ENCODE assay signal across 23 mouse cellular contexts in genomic region chr6:37520631-37521375, GRCm38 (mm10). TPM values are rescaled to one million over a fixed set of nuclear protein-coding genes. Genes with fewer than 3 reads are reported as not detected.
DNase-seq lines count a peak whose midpoint lies in the region; ATAC-seq lines count a peak whose summit lies in the region.
"Had no signal": no experiment of that assay in that cellular context is flagged by ENCODE, and none has a peak within 500 bp of the region (broad histone marks: within the 10 kb centered on the region; RNA-seq: fewer than 3 reads in every experiment).

No protein-coding gene starts in this region.

- H3K4me2 ChIP-seq in kidney, embryonic 15.5 days: no peak overlapping the region
- H3K4me2 ChIP-seq in liver, embryonic 12.5 days: no peak overlapping the region
- H3K4me2 ChIP-seq: forebrain, embryonic 13.5 days; heart, embryonic 13.5 days; hindbrain, embryonic 15.5 days had no signal

- 88% methylated on average over 13 of the region's 13 CpGs for WGBS in kidney, embryonic 15.5 days
- WGBS in liver, embryonic 12.5 days (ENCODE audit: insufficient replicate concordance): 77% methylated on average over 13 of the region's 13 CpGs

- no peaks in the 10 kb centered on the region for H3K4me1 ChIP-seq in kidney, embryonic 15.5 days
- H3K4me1 ChIP-seq in liver, embryonic 12.5 days: no peaks in the 10 kb centered on the region
- H3K4me1 ChIP-seq: embryonic facial prominence, embryonic 10.5 days; forebrain, embryonic 13.5 days; heart, embryonic 13.5 days; hindbrain, embryonic 15.5 days had no signal

- peak; percentile 17 for DNase-seq in NIH3T3 (ENCODE audit: low read depth)
- DNase-seq in kidney, adult 18-20 months: peak; percentile 69
- DNase-seq in kidney, postnatal 14 days: peak; percentile 66
- DNase-seq in lung, postnatal 10 days: no peak
- no peak for DNase-seq in cerebellum, postnatal 14 days
- no peak for DNase-seq in ovary, postnatal 36 days (ENCODE audit: low spot score)
- DNase-seq: adrenal gland, postnatal 14 days; cerebellum, adult 18-20 months; cerebellum, adult 9-11 months; forebrain, postnatal 0 days; gastrocnemius, postnatal 14 days; heart, postnatal 36 days had no signal

- peak overlapping the region; percentile 37; the same call in 1 of the 2 replicates for H3K27ac ChIP-seq in kidney, embryonic 15.5 days
- H3K27ac ChIP-seq in liver, embryonic 12.5 days: no peak overlapping the region
- H3K27ac ChIP-seq: embryonic facial prominence, embryonic 10.5 days; forebrain, embryonic 13.5 days; heart, embryonic 13.5 days; hindbrain, embryonic 15.5 days had no signal

- H3K4me3 ChIP-seq in kidney, embryonic 15.5 days (replicated peaks): no peak overlapping the region
- no peak overlapping the region for H3K4me3 ChIP-seq in liver, embryonic 12.5 days
- H3K4me3 ChIP-seq: embryonic facial prominence, embryonic 10.5 days; forebrain, embryonic 13.5 days; heart, embryonic 13.5 days; hindbrain, embryonic 15.5 days had no signal

- no peaks in the 10 kb centered on the region for H3K27me3 ChIP-seq in kidney, embryonic 15.5 days
- no peaks in the 10 kb centered on the region for H3K27me3 ChIP-seq in liver, embryonic 12.5 days (replicated peaks)
- H3K27me3 ChIP-seq: CH12.LX; forebrain, embryonic 13.5 days; heart, embryonic 13.5 days; hindbrain, embryonic 15.5 days had no signal

- no peak for ATAC-seq in kidney, embryonic 15.5 days (replicated peaks; ENCODE audit: low FRiP score)
- no peak for ATAC-seq in liver, embryonic 12.5 days
- ATAC-seq: forebrain, embryonic 13.5 days; forebrain, postnatal 0 days had no signal

- H3K9me3 ChIP-seq in kidney, embryonic 15.5 days (replicated peaks): peaks cover 4% of the 10 kb centered on the region; the same call in 1 of the 2 replicates
- H3K9me3 ChIP-seq in liver, embryonic 12.5 days (replicated peaks): no peaks in the 10 kb centered on the region
- H3K9me3 ChIP-seq: embryonic facial prominence, embryonic 10.5 days; forebrain, embryonic 13.5 days; heart, embryonic 13.5 days; hindbrain, embryonic 15.5 days had no signal

- H3K9ac ChIP-seq in kidney, embryonic 15.5 days: no peak overlapping the region
- H3K9ac ChIP-seq in liver, embryonic 12.5 days: no peak overlapping the region
- H3K9ac ChIP-seq: forebrain, embryonic 13.5 days; forebrain, postnatal 0 days; heart, embryonic 13.5 days; hindbrain, embryonic 15.5 days had no signal

- no peaks in the 10 kb centered on the region for H3K36me3 ChIP-seq in kidney, embryonic 15.5 days
- H3K36me3 ChIP-seq in liver, embryonic 12.5 days: no peaks in the 10 kb centered on the region
- H3K36me3 ChIP-seq: embryonic facial prominence, embryonic 10.5 days; heart, embryonic 13.5 days; hindbrain, embryonic 15.5 days had no signal

RNA-seq across cellular contexts. Expression of gene Akr1d1, which starts 9.2 kb away (rescaled TPM):
- polyA plus RNA-seq in kidney, embryonic 15.5 days (2015; fragmentation: Nextera tagmentation; extraction: Ambion mirVana): 0.64 and 0.88 TPM in 2 replicates
- 0.19 and 0.36 TPM in 2 replicates for polyA plus RNA-seq in liver, embryonic 12.5 days (2016; fragmentation: Nextera tagmentation; extraction: Ambion mirVana)
- polyA plus RNA-seq: embryonic facial prominence, embryonic 10.5 days; embryonic facial prominence, embryonic 14.5 days; forebrain, embryonic 13.5 days; forebrain, postnatal 0 days; gonadal fat pad, adult 2 months; heart, embryonic 13.5 days; heart, postnatal 0 days; hindbrain, embryonic 11.5 days; hindbrain, embryonic 15.5 days had no signal

Comparison
In these comparisons a context has a peak if more than half of its experiments do, and no peak if none do; other contexts are left out.
1. DNase-seq: peak in NIH3T3 (single experiment), kidney, adult 18-20 months (single experiment) and kidney, postnatal 14 days (single experiment); none in lung, postnatal 10 days (single experiment), cerebellum, postnatal 14 days (0 of 2) and ovary, postnatal 36 days (single experiment).